Mouse (Mus musculus) MEL (cell line): ENCODE measurements around the gene Zfp217.
A peak's percentile ranks its signal among the peaks of the same experiment; 100 is the strongest.

Experiments
- CHD1 ChIP-seq: IDR thresholded peaks from 2 replicates; pipeline ENCODE4 v1.6.1; 2012; ENCODE audit warnings: low read depth, mild to moderate bottlenecking, inconsistent platforms, low read length, improper control_type of control experiment
- CHD2 ChIP-seq: IDR thresholded peaks from 2 replicates; pipeline ENCODE4 v1.6.1; 2011; ENCODE audit warnings: low read length, improper control_type of control experiment
- CTCF ChIP-seq, 3 experiments: IDR thresholded peaks in 2 of 3; conservative IDR thresholded peaks in 1 of 3; 2 replicates each; pipeline ENCODE4 v1.5.1; 2011 to 2012; ENCODE audit warnings: low read length in 3 of 3, low read depth in 2 of 3, mild to moderate bottlenecking in 2 of 3, improper control_type of control experiment in 1 of 3, inconsistent platforms in 1 of 3, mixed read lengths in 1 of 3, moderate library complexity in 1 of 3; ENCODE audit not compliant: control insufficient read depth in 1 of 3, insufficient read depth in 1 of 3, poor library complexity in 1 of 3, severe bottlenecking in 1 of 3
- EP300 ChIP-seq, 2 experiments: IDR thresholded peaks; 2 replicates each; pipeline ENCODE4 v1.6.1; 2011; ENCODE audit warnings: improper control_type of control experiment in 2 of 2, low read length in 2 of 2, low read depth in 1 of 2, mild to moderate bottlenecking in 1 of 2
- KAT2A ChIP-seq: conservative IDR thresholded peaks from 2 replicates; pipeline ENCODE4 v1.6.1; 2012; ENCODE audit warnings: low read depth, low read length, improper control_type of control experiment, inconsistent platforms
- POLR2A ChIP-seq, 2 experiments: IDR thresholded peaks; 2 replicates each; pipeline ENCODE4 v1.6.1; 2011 to 2012; ENCODE audit warnings: low read length in 2 of 2, mild to moderate bottlenecking in 2 of 2, control low read depth in 1 of 2, improper control_type of control experiment in 1 of 2, low read depth in 1 of 2, moderate library complexity in 1 of 2; ENCODE audit not compliant: control insufficient read depth in 1 of 2, insufficient read depth in 1 of 2, poor library complexity in 1 of 2
- POLR2AphosphoS5 ChIP-seq: IDR thresholded peaks from 2 replicates; pipeline ENCODE4 v1.6.1; 2012; ENCODE audit warnings: low read depth, borderline replicate concordance, mild to moderate bottlenecking, inconsistent platforms, low read length, moderate library complexity, mixed read lengths
- TAL1 ChIP-seq: IDR thresholded peaks from 2 replicates; pipeline ENCODE4 v1.6.1; 2012; ENCODE audit warnings: mild to moderate bottlenecking, inconsistent platforms, low read length, moderate library complexity, mixed read lengths
- UBTF ChIP-seq: IDR thresholded peaks from 2 replicates; pipeline ENCODE4 v1.6.1; 2012; ENCODE audit warnings: low read depth, mild to moderate bottlenecking, inconsistent platforms, low read length, improper control_type of control experiment, moderate library complexity, borderline replicate concordance; ENCODE audit not compliant: insufficient read depth
- ZC3H11A ChIP-seq: IDR thresholded peaks from 2 replicates; pipeline ENCODE4 v1.6.1; 2012; ENCODE audit warnings: low read depth, mild to moderate bottlenecking, inconsistent platforms, low read length, improper control_type of control experiment

DNA sequence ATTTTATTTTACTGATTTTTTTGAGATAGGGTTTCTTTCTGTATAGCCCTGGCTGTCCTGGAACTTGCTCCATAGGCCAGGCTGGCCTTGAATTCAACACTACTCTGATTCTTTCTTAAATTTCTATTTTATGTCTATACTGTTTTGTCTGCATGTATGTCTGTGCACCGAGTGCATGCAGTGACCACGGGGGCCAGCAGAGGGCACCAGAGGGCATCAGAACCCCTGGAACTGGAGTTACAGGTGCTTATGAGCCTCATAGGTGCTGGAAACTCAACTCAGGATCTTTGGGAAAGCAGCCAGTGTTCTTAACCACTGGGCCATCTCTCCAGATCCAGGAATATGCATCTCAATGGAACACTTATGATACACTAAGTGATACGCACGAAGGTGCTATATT is 87.8 kb downstream of the Zfp217 start:
- TF ChIP-seq ZC3H11A (peak; percentile 80), TAL1 (no peak), POLR2A (IDR thresholded peaks at IDR 0.05; ENCODE audit: control insufficient read depth in 1 of 2, insufficient read depth in 1 of 2, low read depth in 1 of 2, low read length in 2 of 2, poor library complexity in 1 of 2) (no peak), POLR2AphosphoS5 (no peak), CTCF (IDR thresholded peaks at IDR 0.05 in 2 of 3, conservative IDR thresholded peaks at IDR 0.05 in 1 of 3; ENCODE audit: control insufficient read depth in 1 of 3, insufficient read depth in 1 of 3, low read depth in 2 of 3, low read length in 3 of 3, poor library complexity in 1 of 3, severe bottlenecking in 1 of 3) (peak; percentile 73 to 88 (median 80)), UBTF (no peak), CHD2 (no peak), EP300 (IDR thresholded peaks at IDR 0.05; ENCODE audit: low read depth in 1 of 2, low read length in 2 of 2) (no peak), KAT2A (no peak), CHD1 (no peak)
